Mouse (Mus musculus): ENCODE data around the gene Btbd2.

DNA sequence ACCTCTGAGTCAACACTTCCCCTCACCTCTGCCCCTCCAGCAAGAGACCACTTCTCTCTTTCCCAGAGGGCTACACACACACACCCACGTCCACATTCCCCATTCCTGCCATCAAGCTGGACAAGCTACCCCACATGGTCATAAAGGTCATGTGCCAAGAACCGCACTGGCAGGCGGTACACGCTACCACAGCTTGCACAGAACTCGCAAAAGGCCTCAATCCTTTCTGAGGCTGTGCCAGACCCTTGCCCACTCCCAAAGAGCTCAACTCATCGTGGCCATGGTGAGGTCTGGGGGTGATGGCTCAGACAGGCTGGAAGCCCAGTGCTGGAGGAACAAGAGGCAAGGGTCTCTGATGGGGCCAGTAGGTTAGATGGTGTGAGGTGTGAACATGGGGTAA lies 2.0 kb downstream of the Btbd2 start:
- TF ChIP-seq CTCF (conservative IDR thresholded peaks at IDR 0.05; ENCODE audit: low read length) (no peak), POU5F1 (IDR thresholded peaks at IDR 0.05; ENCODE audit: borderline replicate concordance, low read length) (no peak)

Measured in E14TG2a.4 (cell line).